Mouse (Mus musculus): ENCODE measurements around the gene Wdfy3. TPM values are rescaled to one million over a fixed set of nuclear protein-coding genes. Genes with fewer than 3 reads are reported as not detected.

Wdfy3 gene
- polyA plus RNA-seq, 1 experiment from 2014 or later: 9.9 TPM

DNA sequence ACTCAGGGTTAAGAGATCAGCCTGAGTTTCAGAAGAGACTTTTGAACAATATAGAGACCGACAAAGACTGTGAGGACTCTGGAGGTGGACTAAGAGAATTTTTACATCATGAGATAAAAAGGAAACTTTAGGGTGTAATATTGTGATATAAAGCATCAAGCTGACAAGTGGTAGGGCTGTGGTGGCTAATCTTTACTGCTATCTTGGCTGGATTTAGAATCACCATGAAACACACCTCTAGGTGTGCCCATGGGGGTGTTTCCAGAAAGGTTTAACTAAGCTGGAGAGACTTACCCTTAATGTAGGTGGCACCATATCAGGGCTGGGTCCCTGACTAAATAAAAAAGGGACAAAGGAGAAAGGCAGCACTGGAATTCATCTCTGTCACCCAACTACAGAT, 19.0 kb downstream of the Wdfy3 start:
- Histone ChIP-seq H3K9me3 (ENCODE audit: low read length) (no peaks in the 10 kb centered on the region), H3K27ac (ENCODE audit: low read length) (no peak overlapping the region), H3K9ac (replicated peaks; ENCODE audit: low read depth) (no peak overlapping the region), H3K4me3 (ENCODE audit: low read depth, low read length) (no peak overlapping the region), H3K4me1 (ENCODE audit: insufficient read depth, low read depth, low read length) (peaks cover 16% of the 10 kb centered on the region; the same call in 1 of the 2 replicates), H3K27me3 (replicated peaks; ENCODE audit: insufficient read depth, low read length) (no peaks in the 10 kb centered on the region), H3K4me2 (replicated peaks; ENCODE audit: low read depth, low read length) (no peak overlapping the region), H3K36me3 (ENCODE audit: insufficient read depth, low read length) (no peaks in the 10 kb centered on the region)
- TF ChIP-seq EP300 (IDR thresholded peaks at IDR 0.05): no peak
- TF ChIP-seq CTCF (IDR thresholded peaks at IDR 0.05): no peak
- WGBS: 89% methylated on average over 1 of the region's 1 CpGs
- DNase-seq (ENCODE audit: low spot score): no peak
- ATAC-seq: no peak

DNA sequence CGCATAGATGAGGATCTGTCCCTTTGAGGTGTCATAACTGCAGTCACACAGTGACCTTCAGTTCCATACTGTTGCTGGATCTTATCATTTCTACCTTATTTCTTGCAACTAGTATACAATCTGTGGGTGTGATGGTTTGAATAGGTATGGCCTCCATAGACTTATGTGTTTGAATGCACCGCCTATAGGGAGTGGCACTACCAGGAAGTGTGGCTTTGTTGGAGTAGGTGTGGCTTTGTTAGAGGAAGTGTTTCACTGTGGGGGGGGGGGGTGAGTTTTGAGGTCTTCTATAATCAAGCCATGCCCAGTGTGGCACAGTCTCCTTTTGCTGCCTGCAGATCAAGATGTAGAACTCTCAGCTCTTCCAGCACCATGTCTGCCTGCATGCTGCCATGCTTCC, 21.3 kb downstream of the Wdfy3 start:
- Histone ChIP-seq H3K4me2 (replicated peaks; ENCODE audit: low read depth, low read length) (no peak overlapping the region), H3K9me3 (ENCODE audit: low read length) (no peaks in the 10 kb centered on the region), H3K27ac (ENCODE audit: low read length) (no peak overlapping the region), H3K27me3 (replicated peaks; ENCODE audit: insufficient read depth, low read length) (no peaks in the 10 kb centered on the region), H3K4me3 (ENCODE audit: low read depth, low read length) (no peak overlapping the region), H3K36me3 (ENCODE audit: insufficient read depth, low read length) (no peaks in the 10 kb centered on the region), H3K9ac (replicated peaks; ENCODE audit: low read depth) (no peak overlapping the region), H3K4me1 (ENCODE audit: insufficient read depth, low read depth, low read length) (peaks cover 5% of the 10 kb centered on the region; the same call in 1 of the 2 replicates)
- ATAC-seq (no peak), DNase-seq (ENCODE audit: low spot score) (no peak)
- 98% methylated on average over 2 of the region's 2 CpGs for WGBS
- no peak for TF ChIP-seq CTCF (IDR thresholded peaks at IDR 0.05)
- no peak for TF ChIP-seq EP300 (IDR thresholded peaks at IDR 0.05)

DNA sequence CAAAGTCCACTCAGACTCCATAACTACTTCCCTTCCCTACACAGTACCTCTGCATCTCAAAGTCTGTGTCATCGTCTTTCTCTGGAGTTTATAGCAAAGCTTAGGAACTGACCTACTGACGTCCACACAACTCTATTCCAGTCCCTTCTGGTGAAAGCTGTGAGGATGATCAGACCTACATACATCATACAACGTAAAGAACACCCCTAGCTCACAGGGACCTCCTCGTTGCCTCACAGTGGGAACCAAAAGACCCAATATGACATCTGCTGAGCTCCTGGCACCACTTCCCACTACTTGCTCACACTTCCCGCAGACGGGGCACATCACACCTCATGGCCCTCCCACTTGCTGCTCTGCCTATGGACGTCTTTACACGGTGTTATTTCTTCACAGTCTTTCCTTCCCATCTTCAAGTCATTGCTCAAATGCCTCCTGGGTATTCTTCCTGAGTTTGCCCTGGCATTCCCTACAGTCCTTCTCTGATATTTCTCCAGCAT, 23.1 kb downstream of the Wdfy3 start:
- TF ChIP-seq EP300 (IDR thresholded peaks at IDR 0.05): no peak
- no peak for TF ChIP-seq CTCF (IDR thresholded peaks at IDR 0.05)
- no peaks in the 10 kb centered on the region for H3K27me3 ChIP-seq (replicated peaks; ENCODE audit: insufficient read depth, low read length)
- no peak overlapping the region for H3K27ac ChIP-seq (ENCODE audit: low read length)
- 75% methylated on average over 8 of the region's 8 CpGs for WGBS
- no peaks in the 10 kb centered on the region for H3K9me3 ChIP-seq (ENCODE audit: low read length)
- no peaks in the 10 kb centered on the region for H3K36me3 ChIP-seq (ENCODE audit: insufficient read depth, low read length)
- peaks cover 5% of the 10 kb centered on the region; the same call in 1 of the 2 replicates for H3K4me1 ChIP-seq (ENCODE audit: insufficient read depth, low read depth, low read length)
- ATAC-seq (no peak), DNase-seq (ENCODE audit: low spot score) (no peak)
- no peak overlapping the region for H3K4me2 ChIP-seq (replicated peaks; ENCODE audit: low read depth, low read length)
- H3K9ac ChIP-seq (replicated peaks; ENCODE audit: low read depth): no peak overlapping the region
- no peak overlapping the region for H3K4me3 ChIP-seq (ENCODE audit: low read depth, low read length)

DNA sequence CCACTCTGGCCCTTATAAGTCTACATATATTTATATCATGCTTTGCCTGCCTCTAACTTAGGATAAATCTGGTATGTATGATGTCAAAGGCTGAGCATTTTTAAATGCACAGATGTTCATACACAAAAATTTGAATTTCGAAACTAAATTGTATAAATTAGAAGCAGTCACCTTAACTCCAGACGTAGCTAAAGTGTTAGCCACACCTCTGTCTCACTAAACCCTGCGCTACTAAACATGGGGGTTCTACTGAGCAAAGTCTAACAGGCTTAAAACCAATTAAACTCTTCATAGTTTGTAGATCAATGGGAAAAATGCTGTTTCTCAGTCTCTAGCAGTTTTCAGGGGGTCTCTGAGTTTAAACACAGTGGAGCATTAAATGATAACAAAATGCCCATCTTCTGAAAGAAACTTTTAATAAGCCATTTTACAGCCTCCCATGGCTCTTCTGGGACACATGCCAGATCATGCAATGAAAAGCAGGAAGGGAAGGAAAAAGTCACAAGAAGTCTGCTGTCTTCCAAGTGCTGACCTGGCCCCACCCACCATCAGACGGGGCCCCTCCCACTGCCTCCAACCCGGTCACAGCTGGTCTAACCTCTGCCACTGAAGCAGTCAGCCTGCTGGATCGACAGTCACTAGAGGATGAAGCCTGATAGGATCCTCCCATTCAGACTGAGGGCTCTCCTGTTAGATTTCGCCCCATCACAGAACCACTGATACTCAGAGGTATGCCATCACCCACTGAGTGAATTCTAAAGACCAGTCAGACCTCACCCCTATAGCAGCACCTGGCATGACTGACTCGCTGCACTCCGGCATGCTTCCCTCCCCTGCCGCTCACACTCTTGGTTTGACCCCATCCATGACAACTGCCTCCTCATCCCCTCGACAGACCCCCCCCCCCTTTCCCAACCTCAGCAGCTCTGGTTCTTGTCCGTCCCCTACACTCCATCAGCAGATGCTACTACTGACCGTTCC, 23.8 kb downstream of the Wdfy3 start:
- Histone ChIP-seq H3K4me3 (ENCODE audit: low read depth, low read length) (no peak overlapping the region), H3K9ac (replicated peaks; ENCODE audit: low read depth) (no peak overlapping the region), H3K36me3 (ENCODE audit: insufficient read depth, low read length) (0 out of 2 replicates have a peak, but pooled peaks cover 2% of the 10 kb centered on the region), H3K27me3 (replicated peaks; ENCODE audit: insufficient read depth, low read length) (no peaks in the 10 kb centered on the region), H3K4me1 (ENCODE audit: insufficient read depth, low read depth, low read length) (peaks cover 5% of the 10 kb centered on the region; the same call in 1 of the 2 replicates), H3K27ac (ENCODE audit: low read length) (peak overlapping the region; percentile 20; the same call in 1 of the 2 replicates), H3K4me2 (replicated peaks; ENCODE audit: low read depth, low read length) (no peak overlapping the region), H3K9me3 (ENCODE audit: low read length) (no peaks in the 10 kb centered on the region)
- DNase-seq (ENCODE audit: low spot score) (peak; percentile 32), ATAC-seq (peak; percentile 30; the same call in 1 of the 2 replicates)
- TF ChIP-seq EP300 (IDR thresholded peaks at IDR 0.05) (no peak), CTCF (IDR thresholded peaks at IDR 0.05) (no peak)
- 59% methylated on average over 12 of the region's 13 CpGs for WGBS

DNA sequence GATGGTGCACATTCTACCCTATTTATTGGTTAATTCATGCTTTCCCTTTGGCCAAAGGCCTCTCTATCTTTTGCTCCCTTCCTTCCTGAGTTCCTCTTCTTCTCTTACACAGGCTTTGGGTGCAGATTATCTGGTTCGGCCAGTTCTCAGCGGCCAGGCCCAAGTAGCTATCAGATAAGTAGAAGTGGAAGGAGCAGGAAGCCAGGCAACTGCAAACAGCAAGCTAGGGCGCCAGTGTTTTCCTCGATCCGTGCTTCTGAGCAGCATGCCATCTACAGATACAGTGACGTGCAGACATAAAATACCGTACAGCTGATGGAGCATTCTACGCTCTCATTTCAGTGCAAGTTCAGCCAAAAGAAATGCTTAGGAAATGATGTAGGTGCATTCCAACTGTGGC, 24.5 kb downstream of the Wdfy3 start:
- ATAC-seq (peak; percentile 56), DNase-seq (ENCODE audit: low spot score) (peak; percentile 44)
- Histone ChIP-seq H3K4me1 (ENCODE audit: insufficient read depth, low read depth, low read length) (peaks cover 5% of the 10 kb centered on the region; the same call in 1 of the 2 replicates), H3K4me3 (ENCODE audit: low read depth, low read length) (no peak overlapping the region), H3K4me2 (replicated peaks; ENCODE audit: low read depth, low read length) (no peak overlapping the region), H3K36me3 (ENCODE audit: insufficient read depth, low read length) (peaks cover 8% of the 10 kb centered on the region), H3K9ac (replicated peaks; ENCODE audit: low read depth) (no peak overlapping the region), H3K9me3 (ENCODE audit: low read length) (no peaks in the 10 kb centered on the region), H3K27me3 (replicated peaks; ENCODE audit: insufficient read depth, low read length) (no peaks in the 10 kb centered on the region), H3K27ac (ENCODE audit: low read length) (no peak overlapping the region; the same call in 1 of the 2 replicates)
- TF ChIP-seq CTCF (IDR thresholded peaks at IDR 0.05): no peak
- TF ChIP-seq EP300 (IDR thresholded peaks at IDR 0.05): no peak
- 56% methylated on average over 8 of the region's 8 CpGs for WGBS

GRCm38 (mm10) chr5:102033281-102033680, 36.4 kb downstream of the Wdfy3 start:
- H3K9me3 ChIP-seq (ENCODE audit: low read length): no peaks in the 10 kb centered on the region
- no peak overlapping the region for H3K4me2 ChIP-seq (replicated peaks; ENCODE audit: low read depth, low read length)
- TF ChIP-seq CTCF (IDR thresholded peaks at IDR 0.05) (no peak), EP300 (IDR thresholded peaks at IDR 0.05) (no peak)
- no peaks in the 10 kb centered on the region for H3K4me1 ChIP-seq (ENCODE audit: insufficient read depth, low read depth, low read length)
- no peak overlapping the region for H3K9ac ChIP-seq (replicated peaks; ENCODE audit: low read depth)
- DNase-seq (ENCODE audit: low spot score) (peak; percentile 40), ATAC-seq (no peak)
- H3K27ac ChIP-seq (ENCODE audit: low read length): no peak overlapping the region
- H3K4me3 ChIP-seq (ENCODE audit: low read depth, low read length): no peak overlapping the region
- WGBS: 89% methylated on average over 8 of the region's 8 CpGs
- peaks cover 13% of the 10 kb centered on the region for H3K36me3 ChIP-seq (ENCODE audit: insufficient read depth, low read length)
- no peaks in the 10 kb centered on the region for H3K27me3 ChIP-seq (replicated peaks; ENCODE audit: insufficient read depth, low read length)

Data from lung, postnatal 0 days (tissue).